Mouse (Mus musculus): ENCODE measurements around the gene Olfr361. TPM values are rescaled to one million over a fixed set of nuclear protein-coding genes. Genes with fewer than 3 reads are reported as not detected.
"Not testable (repeated sequence)": the region's sequence is repeated elsewhere in the genome, so short reads cannot be mapped to it uniquely, and the experiment has no call there.

Gene Olfr361
- polyA plus RNA-seq (2011; ENCODE audit: insufficient read length, low read depth, missing spikeins), result not detected in 2 replicates

DNA sequence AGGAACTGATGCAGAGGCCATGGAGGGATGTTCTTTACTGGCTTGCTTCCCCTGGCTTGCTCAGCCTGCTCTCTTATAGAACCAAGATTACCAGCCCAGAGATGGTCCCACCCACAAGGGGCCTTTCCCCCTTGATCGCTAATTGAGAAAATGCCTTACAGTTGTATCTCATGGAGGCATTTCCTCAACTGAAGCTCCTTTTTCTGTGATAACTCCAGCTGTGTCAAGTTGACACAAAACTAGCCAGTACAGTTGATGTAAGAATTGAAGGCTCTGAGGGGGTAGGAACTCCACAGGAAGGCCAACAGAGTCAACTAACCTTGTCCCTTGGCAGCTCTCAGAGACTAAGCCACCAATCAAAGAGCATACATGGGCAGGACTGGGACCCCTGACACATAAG, at the start of gene Olfr361:
TSS of gene Olfr361 (minus strand) at position 101 of the 400 bp plus-strand sequence.
- H3K27ac ChIP-seq (ENCODE audit: insufficient read depth, low read length); H3K4me1 ChIP-seq (ENCODE audit: control insufficient read depth, insufficient read depth, low read length); H3K4me3 ChIP-seq (ENCODE audit: insufficient read depth, low read length): not testable (repeated sequence)

DNA sequence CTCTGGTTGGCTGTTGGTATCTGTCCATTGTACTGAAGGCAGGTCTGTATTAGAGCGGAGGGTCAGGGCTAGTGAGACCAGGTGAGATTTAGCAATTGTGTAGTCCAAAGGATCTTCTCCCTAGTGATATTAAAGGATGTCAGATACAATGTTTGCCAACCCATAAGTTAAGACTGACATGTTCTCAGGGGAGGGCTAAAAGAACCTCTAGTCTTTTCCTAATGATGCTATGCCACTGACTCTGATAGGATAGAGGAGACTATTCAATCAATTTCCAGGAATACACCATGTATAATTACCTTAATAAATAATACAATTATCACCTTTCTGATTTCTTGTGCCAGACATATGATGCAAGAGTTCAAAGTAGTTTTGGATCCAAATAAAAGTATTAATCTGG, 28.7 kb upstream of the Olfr361 start, which contains the start of gene Olfr362:
TSS of gene Olfr362 (minus strand) at position 101 of the 400 bp plus-strand sequence.
- TF ChIP-seq POLR2A (IDR thresholded peaks at IDR 0.05; ENCODE audit: low read depth, low read length) (no peak), CTCF (IDR thresholded peaks at IDR 0.05; ENCODE audit: borderline replicate concordance, insufficient read depth, low read length) (no peak)
- Histone ChIP-seq H3K4me1 (ENCODE audit: control insufficient read depth, insufficient read depth, low read length) (no peaks in the 10 kb centered on the region), H3K4me3 (ENCODE audit: insufficient read depth, low read length) (no peak within 1 kb of the TSS), H3K27ac (ENCODE audit: insufficient read depth, low read length) (no peak within 1 kb of the TSS)

DNA sequence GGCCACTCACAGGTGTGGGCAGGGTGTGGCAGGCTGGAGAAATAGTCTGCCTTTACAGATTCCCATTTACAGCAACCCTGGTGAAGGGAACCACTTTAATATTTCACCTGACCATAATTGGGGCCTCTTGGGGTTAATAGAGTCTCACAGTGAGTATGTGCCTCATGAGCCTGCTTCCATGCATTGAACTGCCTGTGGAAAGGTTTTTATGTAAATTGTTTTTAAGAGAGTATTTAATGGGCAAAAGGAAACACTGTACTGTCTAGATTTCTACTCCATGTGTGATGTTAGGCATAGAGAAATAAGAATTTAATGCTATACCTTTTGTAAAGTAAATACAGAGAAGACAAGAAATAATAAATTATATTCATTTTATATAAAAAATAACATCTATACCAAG, 23.6 kb downstream of the Olfr361 start, which contains the start of gene Olfr360:
TSS of gene Olfr360 (plus strand) at position 301 of the 400 bp plus-strand sequence.
- no peak within 1 kb of the TSS for H3K27ac ChIP-seq (ENCODE audit: insufficient read depth, low read length)
- no peak within 1 kb of the TSS for H3K4me3 ChIP-seq (ENCODE audit: insufficient read depth, low read length)
- no peak for TF ChIP-seq CTCF (IDR thresholded peaks at IDR 0.05; ENCODE audit: borderline replicate concordance, insufficient read depth, low read length)
- TF ChIP-seq POLR2A (IDR thresholded peaks at IDR 0.05; ENCODE audit: low read depth, low read length), result no peak
- H3K4me1 ChIP-seq (ENCODE audit: control insufficient read depth, insufficient read depth, low read length), result no peaks in the 10 kb centered on the region

Other genes with a start within 250 kb of the Olfr361 start
- gene Olfr350, start 243.0 kb downstream of the Olfr361 start, polyA plus RNA-seq (2011; ENCODE audit: insufficient read length, low read depth, missing spikeins), result not detected in 2 replicates
- gene Olfr351, start 226.6 kb downstream of the Olfr361 start, polyA plus RNA-seq (2011; ENCODE audit: insufficient read length, low read depth, missing spikeins), result not detected in 2 replicates
- 0.21 TPM in 1 of 2 replicates, not detected in the other for gene Olfr352, start 220.8 kb downstream of the Olfr361 start, polyA plus RNA-seq (2011; ENCODE audit: insufficient read length, low read depth, missing spikeins)
- gene Olfr353, start 196.4 kb downstream of the Olfr361 start, polyA plus RNA-seq (2011; ENCODE audit: insufficient read length, low read depth, missing spikeins), result not detected in 2 replicates
- gene Olfr354, start 183.6 kb downstream of the Olfr361 start, polyA plus RNA-seq (2011; ENCODE audit: insufficient read length, low read depth, missing spikeins), result not detected in 2 replicates
- not detected in 2 replicates for gene Olfr355, start 160.4 kb downstream of the Olfr361 start, polyA plus RNA-seq (2011; ENCODE audit: insufficient read length, low read depth, missing spikeins)
- gene Olfr356, start 152.2 kb downstream of the Olfr361 start, polyA plus RNA-seq (2011; ENCODE audit: insufficient read length, low read depth, missing spikeins), result not detected in 2 replicates
- not detected in 2 replicates for gene Olfr357, start 95.5 kb downstream of the Olfr361 start, polyA plus RNA-seq (2011; ENCODE audit: insufficient read length, low read depth, missing spikeins)
- gene Olfr358, start 80.0 kb downstream of the Olfr361 start, polyA plus RNA-seq (2011; ENCODE audit: insufficient read length, low read depth, missing spikeins), result not detected in 2 replicates
- gene Olfr360, start 23.5 kb downstream of the Olfr361 start, polyA plus RNA-seq (2011; ENCODE audit: insufficient read length, low read depth, missing spikeins), result not detected in 2 replicates
- not detected in 2 replicates for gene Olfr362, start 28.6 kb upstream of the Olfr361 start, polyA plus RNA-seq (2011; ENCODE audit: insufficient read length, low read depth, missing spikeins)
- not detected in 2 replicates for gene Olfr364-ps1, start 50.0 kb upstream of the Olfr361 start, polyA plus RNA-seq (2011; ENCODE audit: insufficient read length, low read depth, missing spikeins)
- not detected in 2 replicates for gene Olfr365, start 98.9 kb upstream of the Olfr361 start, polyA plus RNA-seq (2011; ENCODE audit: insufficient read length, low read depth, missing spikeins)
- 0.12 TPM in 1 of 2 replicates, not detected in the other for gene Olfr366, start 122.3 kb upstream of the Olfr361 start, polyA plus RNA-seq (2011; ENCODE audit: insufficient read length, low read depth, missing spikeins)
- gene Olfr368, start 237.2 kb upstream of the Olfr361 start, polyA plus RNA-seq (2011; ENCODE audit: insufficient read length, low read depth, missing spikeins), result not detected in 2 replicates